Mouse (Mus musculus) layer of hippocampus, adult 8-10 months (tissue): ENCODE measurements at regions not wholly inside any gene's neighbourhood (a gene's known extent, or its start where the extent isn't known, plus 50 kb on each side); places are given as distances from the start of the nearest gene placed in this dataset.

Source experiments
- DNase-seq, 2 experiments: peaks; one replicate each; pipeline ENCODE4 v3.0.0; 2022; ENCODE audit warnings: low spot score in 2 of 2

DNA sequence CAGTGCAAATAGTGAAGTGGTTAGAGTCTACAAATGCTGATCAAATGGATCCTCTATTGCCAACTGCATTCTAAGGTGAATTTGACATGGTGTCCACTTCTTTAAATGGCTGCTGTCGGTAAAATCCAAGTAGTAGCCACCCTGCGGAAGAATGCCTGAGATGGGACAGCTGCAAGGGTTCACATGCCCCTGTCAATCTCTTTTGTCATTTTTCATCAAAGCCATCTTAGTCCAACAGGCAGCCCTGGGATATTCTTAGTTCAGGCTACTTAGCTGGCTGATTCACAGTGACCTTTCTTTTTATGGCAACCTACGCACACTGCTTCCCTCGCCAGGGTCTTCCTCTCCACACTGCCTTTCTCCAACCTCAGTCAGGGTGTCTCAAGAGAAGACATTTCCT lies 296.3 kb upstream of the Mef2c start:
- no peak for DNase-seq

DNA sequence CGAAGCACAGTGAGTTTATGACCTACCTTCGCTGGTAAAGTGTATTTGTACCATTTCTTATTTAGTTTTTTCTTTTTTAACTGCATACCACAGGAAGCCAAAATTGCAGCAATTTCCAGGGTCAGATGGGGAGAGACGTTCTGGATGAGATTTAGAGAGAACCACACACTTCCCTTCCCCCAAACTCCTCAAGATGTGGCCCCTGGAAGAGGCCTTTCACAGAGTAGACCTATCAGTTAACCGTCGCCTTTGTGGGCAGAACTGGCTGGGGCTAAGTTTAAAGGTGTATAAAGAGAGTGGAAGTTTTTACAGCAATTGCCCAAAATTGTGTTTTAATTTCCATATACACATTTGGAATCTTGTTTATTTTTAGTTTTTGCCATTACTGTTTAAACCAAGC lies 295.7 kb upstream of the Mef2c start:
- DNase-seq = no peak

DNA sequence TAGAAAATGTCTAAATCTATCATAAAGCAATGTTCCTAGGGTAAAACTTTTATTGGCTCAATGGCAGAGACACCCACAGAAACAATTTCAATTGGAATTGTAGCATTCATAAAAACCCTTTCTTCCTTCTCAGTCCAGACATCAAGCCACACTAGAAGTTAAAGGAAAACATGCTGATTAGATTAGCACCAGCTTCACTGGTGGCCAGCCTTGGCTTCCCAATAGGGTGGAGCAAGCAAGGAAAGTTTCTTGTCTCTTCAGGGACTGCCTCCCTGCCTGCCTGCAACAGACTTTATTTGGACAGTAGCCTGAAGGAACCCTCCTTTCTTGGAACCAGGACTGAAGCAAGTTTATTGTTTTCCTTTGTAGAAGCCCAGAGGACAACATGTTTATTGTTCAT lies 289.0 kb upstream of the Mef2c start:
- DNase-seq = no peak

DNA sequence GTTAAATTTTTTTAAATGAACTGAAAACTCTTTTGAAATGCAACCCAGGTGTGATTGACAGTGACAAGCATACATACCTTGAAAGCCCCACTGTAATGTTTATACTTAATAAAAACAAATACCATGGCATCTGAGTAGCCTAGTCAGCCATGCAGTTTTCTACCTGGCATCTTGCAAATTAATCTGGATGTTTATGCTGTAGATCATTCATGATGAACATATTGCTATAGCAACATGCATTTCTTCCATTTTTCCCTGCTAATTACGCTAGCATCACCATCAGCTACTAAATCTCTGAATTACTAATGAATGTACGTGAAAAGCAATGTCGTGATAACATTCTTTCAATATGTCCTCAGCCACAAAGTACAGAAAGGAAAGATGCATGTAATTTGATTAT lies 287.4 kb upstream of the Mef2c start:
- DNase-seq = no peak

DNA sequence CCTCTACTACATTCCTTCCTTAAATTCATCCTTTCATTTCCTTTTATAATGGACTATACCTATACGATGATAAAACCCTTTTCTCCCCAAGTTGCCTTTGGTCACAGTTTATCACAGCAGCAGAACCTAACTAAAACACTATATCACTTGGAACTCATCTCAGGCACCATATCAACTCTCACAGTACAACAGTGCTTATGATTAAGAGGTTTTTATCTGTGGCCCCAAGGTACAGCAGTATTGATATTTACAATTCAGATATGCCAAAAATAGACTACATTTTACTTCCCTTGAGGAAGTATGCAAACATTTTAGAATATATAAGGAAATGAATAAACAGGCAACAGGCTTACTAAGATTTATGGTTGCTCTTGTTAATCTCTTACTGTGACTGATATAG lies 251.4 kb upstream of the Mef2c start:
- no peak for DNase-seq

DNA sequence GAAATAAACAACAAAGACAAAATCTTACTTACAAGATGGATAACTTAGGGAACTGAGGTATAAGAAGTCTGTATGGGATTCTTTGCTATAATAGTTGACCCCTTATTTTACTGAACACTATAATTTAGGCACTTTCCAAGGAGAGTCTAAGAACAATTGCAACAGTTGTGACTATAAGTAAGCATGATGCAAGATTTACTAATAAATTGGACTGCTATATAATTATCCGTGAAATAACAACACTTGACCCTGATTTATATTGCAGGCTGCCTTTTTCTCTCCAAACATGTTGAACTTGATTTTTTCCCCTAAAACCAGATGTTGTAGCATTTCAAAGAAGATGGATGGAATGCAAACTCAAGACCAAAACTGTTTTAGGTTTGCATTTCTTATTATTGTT lies 237.2 kb upstream of the Mef2c start:
- DNase-seq = no peak

DNA sequence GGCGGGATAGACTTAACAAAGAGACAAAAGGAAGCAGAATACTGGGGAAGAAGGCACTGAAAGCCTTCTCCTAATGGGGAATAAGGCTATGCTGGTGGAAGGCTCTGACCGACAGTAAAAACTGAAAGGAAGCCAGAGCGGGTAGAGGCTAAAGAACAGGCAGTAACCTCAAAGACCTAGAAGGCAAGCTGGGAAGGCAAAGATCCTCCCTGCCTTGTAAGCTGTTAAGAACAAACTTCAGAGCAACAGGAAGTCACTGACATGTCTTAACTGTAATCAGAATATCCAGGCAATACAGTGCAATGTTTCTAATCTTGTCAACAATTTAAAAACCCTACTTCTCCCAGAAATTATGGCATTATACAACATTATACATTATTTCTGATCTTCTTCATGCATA lies 235.2 kb upstream of the Mef2c start:
- DNase-seq = no peak

DNA sequence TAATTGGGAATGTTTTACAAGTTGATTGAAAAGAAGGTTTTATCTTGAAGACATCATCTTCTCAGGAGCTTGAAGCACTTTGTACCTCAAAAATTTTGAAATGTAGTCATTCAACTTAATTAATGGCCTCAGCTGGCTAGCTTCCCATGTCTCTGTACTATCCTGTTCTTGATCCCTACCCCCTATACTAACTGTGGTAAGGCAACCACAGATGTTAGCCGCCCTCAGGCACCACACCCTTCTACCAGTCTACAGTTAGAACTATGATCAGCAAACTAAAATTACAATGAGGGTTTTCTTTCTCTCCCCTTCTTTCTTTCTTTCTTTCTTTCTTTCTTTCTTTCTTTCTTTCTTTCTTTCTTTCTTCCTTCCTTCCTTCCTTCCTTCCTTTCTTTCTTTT lies 225.1 kb upstream of the Mef2c start:
- no peak for DNase-seq

DNA sequence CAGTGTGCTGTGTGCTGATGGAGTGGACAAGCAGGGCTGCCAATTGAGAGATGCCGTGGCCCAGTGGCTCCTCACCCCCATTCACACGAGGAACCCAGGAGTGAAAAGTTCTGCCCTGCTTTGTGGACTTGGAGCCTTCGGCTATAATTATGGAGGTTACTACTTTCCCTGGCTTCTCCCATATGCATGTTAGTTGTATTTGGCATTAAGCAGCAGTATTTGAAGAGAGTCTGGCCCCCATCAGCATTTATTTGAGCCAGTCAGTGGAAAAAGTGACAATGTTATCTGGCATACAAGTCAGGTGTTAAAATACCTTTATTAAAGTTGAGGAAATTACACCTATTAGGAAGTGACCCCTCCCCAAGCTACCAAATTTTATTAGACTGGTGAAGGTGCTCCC lies 196.1 kb upstream of the Mef2c start:
- DNase-seq = no peak

DNA sequence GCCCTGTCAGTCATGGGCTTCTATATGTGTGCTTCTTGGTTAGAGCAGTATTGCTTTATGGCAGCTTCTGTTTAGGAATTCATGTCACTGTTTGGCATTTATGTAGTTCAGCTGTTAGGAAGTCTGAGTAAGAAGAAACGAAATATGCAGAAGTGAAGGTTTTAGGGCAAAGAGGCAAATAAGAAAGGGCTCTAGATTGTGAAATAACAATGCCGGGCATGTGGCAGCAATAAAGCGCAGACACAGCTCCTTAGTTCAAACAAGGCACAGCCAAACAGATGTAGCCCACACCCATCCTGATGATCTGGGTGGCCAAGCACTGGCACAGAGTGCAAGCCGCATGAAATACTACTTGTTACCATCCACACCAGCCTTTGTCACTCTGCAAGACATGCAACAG lies 175.3 kb upstream of the Mef2c start:
- DNase-seq = no peak

DNA sequence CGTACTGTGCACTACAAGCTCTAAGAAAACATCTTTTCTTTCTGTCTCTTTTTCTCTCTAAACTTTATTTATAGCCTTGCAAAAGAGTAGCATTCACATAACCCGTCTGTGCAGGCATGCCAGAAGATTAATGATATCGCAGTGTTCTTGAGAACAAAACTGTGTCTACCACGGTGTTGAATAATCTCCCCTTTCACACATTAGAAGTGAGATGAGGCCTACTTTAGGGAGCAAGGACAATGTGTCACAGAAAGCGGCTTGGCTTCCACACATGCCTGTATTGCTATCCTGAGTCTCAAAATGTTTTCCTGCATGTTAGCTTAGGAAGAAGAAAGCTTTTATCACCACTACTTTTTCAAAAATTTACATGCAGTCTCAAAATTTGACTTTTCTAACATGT lies 170.1 kb upstream of the Mef2c start:
- DNase-seq = no peak

DNA sequence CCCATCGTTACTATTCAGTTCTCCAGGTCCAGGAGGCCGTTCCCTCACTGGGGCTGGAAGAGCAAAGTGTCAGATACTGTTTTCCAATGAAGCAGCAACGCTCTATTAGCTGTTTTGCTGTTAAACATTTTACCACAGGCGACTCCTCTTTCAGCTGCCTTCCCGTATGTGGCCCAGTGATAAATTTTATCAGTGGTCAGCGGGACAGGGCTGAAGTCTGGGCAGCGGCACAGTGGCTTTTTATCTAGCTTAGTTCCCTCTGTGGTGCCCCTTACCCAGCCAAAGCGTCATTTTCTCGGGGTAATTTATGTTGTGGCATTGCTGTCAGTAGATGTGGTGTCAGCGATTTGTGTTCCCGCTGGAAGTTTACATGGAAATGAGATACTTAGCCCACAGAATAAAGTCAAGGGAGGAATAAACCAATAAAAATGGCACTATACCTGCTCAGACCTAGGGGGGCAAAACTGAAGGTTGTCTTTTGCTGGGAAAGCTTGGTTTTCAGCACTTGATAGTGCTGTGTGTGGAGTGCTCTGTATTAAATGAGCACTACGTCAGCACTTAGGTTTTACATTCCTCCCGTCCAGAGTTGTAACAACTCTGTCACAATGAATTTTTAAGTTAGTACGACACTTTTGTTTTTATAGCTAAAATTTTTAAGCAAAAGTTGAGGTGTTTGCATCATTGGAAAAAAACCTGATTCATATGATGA lies 159.1 kb upstream of the Mef2c start:
- DNase-seq = no peak

DNA sequence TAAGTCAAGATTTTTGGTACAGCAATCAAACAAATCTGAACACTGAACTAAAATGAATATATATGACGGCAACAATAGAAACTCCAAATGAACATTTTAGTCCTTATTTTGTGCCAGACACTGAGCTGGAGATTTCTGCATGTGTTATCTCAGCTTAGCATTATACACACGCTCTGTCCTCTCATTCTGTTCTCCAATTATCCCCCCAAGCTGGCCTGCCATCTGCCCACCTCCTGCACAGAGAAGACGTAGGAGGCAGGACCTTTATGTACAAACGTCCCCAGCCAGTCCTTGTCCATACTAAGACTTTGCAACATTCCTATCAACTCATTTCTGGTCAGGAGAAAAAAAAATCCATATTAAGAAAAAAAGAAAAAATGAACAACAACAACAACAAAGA lies 148.5 kb upstream of the Mef2c start:
- DNase-seq = peak in 1 of 2 experiments; percentile 43

DNA sequence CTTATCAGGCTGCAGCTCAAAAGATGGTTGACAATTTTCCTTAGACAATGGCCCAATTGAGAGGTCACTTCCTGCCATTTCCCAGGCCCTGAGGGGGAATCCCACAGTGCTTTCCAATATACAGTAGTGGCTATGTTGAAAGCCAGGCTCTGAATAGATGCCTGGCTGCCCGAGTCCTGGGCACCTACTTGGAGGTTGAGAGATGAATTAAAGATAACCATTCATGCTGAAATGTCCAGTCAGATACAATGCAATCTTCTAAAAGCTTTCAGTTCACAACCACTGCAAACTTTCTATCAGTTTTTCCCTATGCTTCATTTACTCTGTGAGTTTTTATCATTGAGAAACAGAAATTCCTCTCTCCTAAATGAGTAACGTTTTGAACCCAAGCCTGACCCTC lies 143.3 kb upstream of the Mef2c start:
- DNase-seq = no peak

DNA sequence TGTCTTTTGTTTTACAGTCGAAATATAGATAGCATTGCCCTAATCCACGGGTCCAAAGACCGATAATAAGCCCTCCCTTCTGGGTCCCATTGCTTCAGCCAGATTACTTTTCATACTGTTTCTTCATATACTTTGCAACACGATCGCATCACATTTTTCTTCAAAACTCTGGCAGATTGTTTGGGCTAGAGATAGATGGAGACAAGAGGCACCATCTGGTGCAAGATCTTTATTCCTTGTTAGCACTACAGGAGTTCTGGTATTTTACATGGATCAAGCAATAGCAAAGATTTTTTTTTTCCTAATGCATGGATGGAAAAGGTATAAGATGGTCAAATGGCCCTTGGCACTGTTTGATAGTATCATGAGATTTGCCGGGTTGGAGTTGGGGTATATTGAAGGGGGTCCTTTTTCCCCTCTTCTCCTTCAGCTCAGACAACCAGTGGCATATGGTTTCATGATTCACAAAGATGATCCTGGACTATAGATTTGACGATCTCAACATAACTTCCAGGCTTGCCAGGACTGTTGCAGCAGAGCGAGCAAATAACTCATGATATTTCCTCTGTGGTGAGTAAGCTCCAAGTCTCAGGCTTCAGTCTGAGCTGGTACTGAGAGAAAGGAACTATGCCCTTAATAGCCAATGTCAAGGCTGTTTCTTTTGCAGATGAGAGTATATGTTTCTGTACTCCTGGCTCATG lies 127.6 kb upstream of the Mef2c start:
- peak in 1 of 2 experiments; percentile 9 for DNase-seq

DNA sequence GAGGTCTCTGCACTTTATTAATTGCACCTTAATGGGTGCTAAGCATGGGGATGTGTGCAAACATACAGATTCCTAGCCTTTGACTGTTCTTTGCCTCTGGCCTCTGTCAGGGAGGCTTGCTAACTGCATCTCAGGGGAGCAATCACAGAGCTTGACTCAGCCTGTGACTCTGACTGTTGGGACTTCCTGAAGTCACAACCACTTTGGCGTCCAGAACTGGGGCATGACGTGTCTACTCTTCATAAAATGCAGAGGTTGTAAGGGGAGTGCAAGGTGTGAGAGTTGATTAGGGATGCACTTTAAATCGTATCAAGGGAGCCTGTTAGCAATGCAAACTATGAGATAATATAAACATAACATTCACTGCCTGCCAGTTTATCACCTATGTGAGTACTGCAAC lies 125.2 kb upstream of the Mef2c start:
- no peak for DNase-seq

DNA sequence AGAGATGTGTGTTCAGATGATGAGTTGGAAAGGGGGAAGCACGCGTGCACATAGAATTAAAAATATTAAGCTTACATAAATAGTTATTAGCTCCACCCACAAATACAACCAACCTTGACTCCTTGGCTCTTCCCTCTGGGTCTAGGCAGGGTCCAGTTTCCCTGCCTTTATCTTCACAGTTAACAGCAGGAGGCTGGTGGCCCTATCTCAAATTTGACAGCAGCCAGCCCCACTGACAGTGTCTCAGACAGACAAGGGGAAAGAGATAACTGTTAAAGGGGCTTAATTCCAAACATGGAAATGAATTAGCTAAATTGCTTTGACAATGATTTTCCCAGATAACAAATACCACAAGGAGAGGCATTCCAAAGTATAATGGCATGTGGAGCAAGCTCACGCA lies 121.2 kb upstream of the Mef2c start:
- no peak for DNase-seq

DNA sequence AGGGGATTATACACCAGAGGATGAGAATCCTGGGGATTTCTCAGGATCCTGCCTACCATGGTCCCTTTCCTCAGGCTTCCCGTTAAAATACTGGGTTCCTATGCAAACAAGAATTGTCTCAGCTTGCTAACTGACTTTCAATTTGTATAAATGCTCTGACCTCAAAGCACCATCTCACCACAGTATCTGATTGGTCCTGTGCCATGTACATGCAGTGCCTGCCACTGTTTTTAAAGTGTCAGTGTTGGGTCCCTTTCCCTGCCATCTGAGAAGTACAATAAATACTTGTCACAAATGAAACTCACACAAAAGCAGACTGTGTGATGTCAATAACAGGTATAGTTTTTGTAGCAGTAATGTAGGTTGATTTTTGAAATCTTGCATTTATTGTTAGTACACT lies 109.1 kb upstream of the Mef2c start:
- DNase-seq = no peak

DNA sequence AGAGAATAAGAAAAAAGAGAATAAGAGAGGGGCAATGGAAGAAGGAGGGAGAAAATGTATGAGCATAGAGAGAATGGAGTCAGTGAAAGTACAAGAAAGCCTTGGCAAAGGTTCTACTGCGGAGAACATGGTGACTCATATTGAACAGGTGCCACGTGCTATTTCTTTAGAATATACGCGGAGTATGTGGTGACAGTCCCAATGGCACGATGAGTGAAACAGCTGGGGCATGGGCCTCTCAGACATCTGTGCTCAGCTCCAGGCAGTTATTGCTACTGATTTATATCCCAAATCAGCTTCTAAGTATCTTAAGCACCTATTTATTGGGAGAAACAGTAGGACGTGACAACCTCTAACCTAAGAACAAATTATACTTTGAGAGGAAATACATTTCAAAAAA lies 104.5 kb upstream of the Mef2c start:
- no peak for DNase-seq

DNA sequence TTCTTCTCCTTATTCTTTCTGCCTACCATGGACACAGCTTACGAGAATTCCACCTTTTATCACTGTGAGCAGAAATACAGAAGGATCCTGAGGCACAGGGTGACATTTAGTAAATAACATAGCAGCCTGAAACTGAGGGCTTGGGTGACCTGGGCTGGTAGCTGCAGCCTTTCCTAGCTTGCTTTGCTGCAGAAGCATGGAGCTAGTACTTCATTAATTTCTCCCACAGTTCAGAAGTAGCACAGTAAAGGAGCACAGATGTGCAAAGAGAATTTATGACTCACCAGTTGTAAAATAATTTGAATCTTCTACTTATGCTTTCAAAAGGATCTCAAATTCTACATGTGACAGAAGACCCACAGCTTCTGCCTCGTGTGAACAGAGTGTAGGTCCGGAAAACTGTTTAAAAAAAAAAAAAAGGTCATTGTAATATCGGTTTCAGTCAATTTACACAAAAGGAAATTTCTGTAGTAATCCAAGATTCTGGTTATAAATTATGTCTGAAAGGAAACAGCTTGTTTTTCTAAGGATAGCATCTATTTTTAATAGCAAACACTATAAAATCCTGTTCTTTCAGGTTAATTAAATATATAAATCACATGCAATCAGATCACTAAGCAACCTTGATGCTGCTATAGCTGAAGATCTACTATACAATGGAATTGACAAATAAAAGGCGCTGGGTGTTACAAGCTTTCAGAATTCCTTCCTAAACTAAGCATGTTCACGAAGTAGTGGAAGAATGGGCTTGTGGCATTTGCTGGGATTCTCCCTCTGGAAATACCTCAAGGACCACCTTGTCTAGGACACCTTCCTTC lies 64.0 kb upstream of the Mef2c start:
- no peak for DNase-seq

DNA sequence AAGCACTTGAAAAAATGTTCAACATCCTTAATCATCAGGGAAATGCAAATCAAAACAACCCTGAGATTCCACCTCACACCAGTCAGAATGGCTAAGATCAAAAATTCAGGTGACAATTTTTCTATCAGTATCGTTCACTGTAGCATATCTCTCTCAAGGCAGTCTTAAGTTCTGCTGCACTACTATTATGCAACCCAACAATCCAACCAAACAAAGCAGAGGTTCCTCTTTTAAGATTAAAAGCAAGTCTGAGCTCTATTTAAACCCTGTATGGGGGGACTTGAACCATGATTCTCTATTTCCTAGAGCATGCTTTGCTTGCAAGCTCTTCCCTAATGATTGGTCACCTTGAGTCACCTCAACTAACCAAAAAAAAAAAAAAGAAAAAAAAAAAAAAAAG lies 59.6 kb upstream of the Mef2c start:
- no peak for DNase-seq

DNA sequence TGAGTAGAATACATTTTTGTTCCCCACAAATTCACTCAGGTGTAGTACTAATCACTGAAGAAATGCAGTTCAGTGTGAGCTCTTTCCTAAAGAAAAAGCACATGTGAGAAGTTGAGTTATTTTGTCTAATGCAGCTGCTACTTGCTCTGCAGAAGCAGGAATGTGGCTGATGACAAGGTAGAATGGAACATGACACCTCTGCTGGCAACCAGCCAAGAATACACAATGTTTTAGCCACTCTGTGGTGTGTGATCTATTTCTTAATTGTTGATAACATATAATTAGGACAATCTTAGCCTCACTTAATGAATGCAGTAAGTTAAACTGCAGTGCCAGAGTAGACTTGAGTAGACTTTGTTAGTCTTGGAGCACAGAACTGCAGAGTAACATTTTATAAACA lies 53.0 kb upstream of the Mef2c start:
- DNase-seq = no peak

DNA sequence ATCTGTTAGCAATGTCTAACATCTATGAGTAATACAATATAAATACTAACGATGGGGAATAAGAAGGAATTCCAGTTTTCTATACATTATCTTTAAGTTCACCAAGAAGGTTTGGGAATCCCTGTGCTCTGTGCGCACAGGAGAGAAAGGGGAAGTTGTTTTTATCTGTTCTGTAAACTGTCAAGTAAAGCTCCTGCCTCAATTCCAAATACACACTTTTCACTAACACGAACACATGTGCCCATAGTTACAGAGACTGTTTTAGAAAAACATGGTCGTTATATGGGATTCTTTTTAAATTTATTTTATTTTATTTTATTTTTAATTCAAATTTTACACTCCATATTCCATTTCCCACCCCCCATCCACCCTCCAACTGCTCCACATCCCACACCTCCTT lies 50.8 kb upstream of the Mef2c start:
- no peak for DNase-seq
